Mouse (Mus musculus) regulatory T cell (primary cell): Measurements from ENCODE around the gene Swsap1.

Experiments used
- in situ Hi-C: fragments of 300-600 bp; cut with MboI, MseI; formaldehyde crosslinking; loops from one replicate; pipeline ENCODE4 v1.15.1; 2025; ENCODE audit warnings: high pct_unique_total_duplicates

Gene Swsap1

GRCm38 (mm10) chr9:21935466-21936131 lies 20.0 kb upstream of the Swsap1 start:
- in situ Hi-C loops = no loop called here

GRCm38 (mm10) chr9:21936692-21937570 lies 18.6 kb upstream of the Swsap1 start, which contains the start of gene Plppr2:
TSS of gene Plppr2 (plus strand) at chr9:21937033.
- in situ Hi-C loops = no loop called here

- in situ Hi-C loops = no loop called here
Observed at GRCm38 (mm10) chr9:21937711-21938175, 17.8 kb upstream of the Swsap1 start.

GRCm38 (mm10) chr9:21938234-21938855 lies 17.2 kb upstream of the Swsap1 start:
- in situ Hi-C loops = no loop called here

GRCm38 (mm10) chr9:21943046-21943445 lies 12.5 kb upstream of the Swsap1 start:
- in situ Hi-C loops = no loop called here

- in situ Hi-C loops = no loop called here
Observed at GRCm38 (mm10) chr9:21943638-21944037, 11.9 kb upstream of the Swsap1 start.

- in situ Hi-C loops = no loop called here
Observed at GRCm38 (mm10) chr9:21944267-21944666, 11.3 kb upstream of the Swsap1 start.

- in situ Hi-C loops = no loop called here
Observed at GRCm38 (mm10) chr9:21947540-21948130, 7.9 kb upstream of the Swsap1 start.

- in situ Hi-C loops = no loop called here
Observed at GRCm38 (mm10) chr9:21948146-21948545, 7.4 kb upstream of the Swsap1 start.

- in situ Hi-C loops = no loop called here
Observed at GRCm38 (mm10) chr9:21948790-21949189, 6.8 kb upstream of the Swsap1 start.

- in situ Hi-C loops = no loop called here
Observed at GRCm38 (mm10) chr9:21950322-21950721, 5.2 kb upstream of the Swsap1 start.

- in situ Hi-C loops = no loop called here
Observed at GRCm38 (mm10) chr9:21951977-21952376, 3.6 kb upstream of the Swsap1 start.

- in situ Hi-C loops = no loop called here
Observed at GRCm38 (mm10) chr9:21953600-21953999, 2.0 kb upstream of the Swsap1 start.

- in situ Hi-C loops = no loop called here
Observed at GRCm38 (mm10) chr9:21954635-21955034, 920 bp upstream of the Swsap1 start.

GRCm38 (mm10) chr9:21955225-21955569 lies 358 bp upstream of the Swsap1 start:
- in situ Hi-C loops = no loop called here

GRCm38 (mm10) chr9:21958372-21958771 lies 2.8 kb downstream of the Swsap1 start:
- in situ Hi-C loops = no loop called here

GRCm38 (mm10) chr9:21959244-21959643 lies 3.7 kb downstream of the Swsap1 start:
- in situ Hi-C loops = no loop called here

GRCm38 (mm10) chr9:21960135-21960534 lies 4.6 kb downstream of the Swsap1 start:
- in situ Hi-C loops = no loop called here

- in situ Hi-C loops = no loop called here
Observed at GRCm38 (mm10) chr9:21960558-21961208, 5.1 kb downstream of the Swsap1 start.

GRCm38 (mm10) chr9:21961366-21961980 lies 5.9 kb downstream of the Swsap1 start:
- in situ Hi-C loops = no loop called here

GRCm38 (mm10) chr9:21962010-21962409 lies 6.5 kb downstream of the Swsap1 start:
- in situ Hi-C loops = no loop called here
